Mouse (Mus musculus) embryonic facial prominence, embryonic 11.5 days (tissue): ENCODE data around the gene Cyp2b10. TPM values are rescaled to one million over a fixed set of nuclear protein-coding genes. Genes with fewer than 3 reads are reported as not detected.
"Not testable (repeated sequence)": the region's sequence is repeated elsewhere in the genome, so short reads cannot be mapped to it uniquely, and the experiment has no call there.

Source experiments
- ATAC-seq: fragments of 200-750 bp; cut with Nextera tagmentation; replicated peaks from 2 replicates; pipeline ENCODE4 v1.8.0; 2017; ENCODE audit warnings: low read depth; ENCODE audit not compliant: insufficient number of reproducible peaks, low FRiP score, low TSS enrichment
- DNase-seq: peaks from one replicate; pipeline ENCODE4 v3.0.0-alpha.2; 2015; ENCODE audit warnings: low spot score
- H3K27ac ChIP-seq: fragments of 300-500 bp; sonication (generic); replicated peaks from 2 replicates; pipeline ENCODE4 v1.5.1; 2014; ENCODE audit warnings: mild to moderate bottlenecking, low read depth, low read length, control low read depth
- H3K27me3 ChIP-seq: fragments of 300-500 bp; sonication (generic); 2 replicates; pipeline ENCODE4 v1.6.1; 2014; ENCODE audit warnings: mild to moderate bottlenecking, low read length, moderate library complexity, mixed read lengths; ENCODE audit not compliant: control insufficient read depth, insufficient read depth
- H3K36me3 ChIP-seq: fragments of 300-500 bp; sonication (generic); replicated peaks from 2 replicates; pipeline ENCODE4 v1.6.1; 2014; ENCODE audit warnings: low read depth, mild to moderate bottlenecking, low read length, moderate library complexity, mixed read lengths; ENCODE audit not compliant: control insufficient read depth, insufficient read depth
- H3K4me1 ChIP-seq: fragments of 300-500 bp; sonication (generic); 2 replicates; pipeline ENCODE4 v1.6.1; 2014; ENCODE audit warnings: low read length, mixed read lengths; ENCODE audit not compliant: control insufficient read depth, insufficient read depth
- H3K4me2 ChIP-seq: fragments of 300-500 bp; sonication (generic); 2 replicates; pipeline ENCODE4 v1.6.1; 2014; ENCODE audit warnings: low read depth, mild to moderate bottlenecking, control low read depth, low read length, moderate library complexity
- H3K4me3 ChIP-seq: fragments of 300-500 bp; sonication (generic); 2 replicates; pipeline ENCODE4 v1.5.1; 2014; ENCODE audit warnings: low read depth, low read length, control low read depth
- H3K9ac ChIP-seq: fragments of 300-500 bp; sonication (generic); replicated peaks from 2 replicates; pipeline ENCODE4 v1.6.1; 2014; ENCODE audit warnings: mild to moderate bottlenecking, control low read depth, low read length
- H3K9me3 ChIP-seq: fragments of 300-500 bp; sonication (generic); replicated peaks from 2 replicates; pipeline ENCODE4 v1.6.1; 2016; ENCODE audit warnings: mild to moderate bottlenecking, low read length, inconsistent platforms, mixed read lengths; ENCODE audit not compliant: control insufficient read depth
- WGBS: fragments of 180-500 bp; shearing (Covaris S2); extraction: QIAGEN DNeasy Blood & Tissue Kit; methylation state at CpG from one replicate; pipeline ENCODE4 v1.1.7; 2014; 5-methylcytosine and 5-hydroxymethylcytosine counted together
- polyA plus RNA-seq: library from polyadenylated mRNA; unstranded; fragments of >200 nt; fragmentation: Nextera tagmentation; extraction: Ambion mirVana; gene quantifications from 2 replicates; pipeline ENCODE4 v1.2.1, GENCODE M21; 2014

Gene Cyp2b10
- polyA plus RNA-seq, 1 experiment from 2014 or later = not detected

DNA sequence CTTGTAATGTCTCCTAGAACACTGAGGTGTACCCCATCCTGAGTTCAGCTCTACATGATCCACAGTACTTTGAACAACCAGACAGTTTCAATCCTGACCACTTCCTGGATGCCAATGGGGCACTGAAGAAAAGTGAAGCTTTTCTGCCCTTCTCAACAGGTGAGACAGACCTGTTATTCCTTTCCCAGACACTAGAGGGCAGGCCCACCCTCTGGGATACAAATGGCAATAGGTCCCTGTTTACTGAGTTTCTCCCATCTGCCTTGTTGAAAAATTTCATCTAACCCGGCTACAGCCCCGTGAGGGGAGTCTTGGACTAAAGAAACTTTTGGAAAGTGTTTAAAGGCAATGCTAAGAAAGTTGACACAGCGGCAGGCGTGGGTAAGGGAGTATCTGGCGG is 19.9 kb downstream of the Cyp2b10 start:
- not testable (repeated sequence) for H3K36me3 ChIP-seq, H3K4me2 ChIP-seq, H3K27me3 ChIP-seq, H3K9me3 ChIP-seq, H3K27ac ChIP-seq, H3K4me1 ChIP-seq, ATAC-seq, H3K9ac ChIP-seq, DNase-seq, H3K4me3 ChIP-seq
- 43% methylated on average over 5 of the region's 5 CpGs for WGBS

DNA sequence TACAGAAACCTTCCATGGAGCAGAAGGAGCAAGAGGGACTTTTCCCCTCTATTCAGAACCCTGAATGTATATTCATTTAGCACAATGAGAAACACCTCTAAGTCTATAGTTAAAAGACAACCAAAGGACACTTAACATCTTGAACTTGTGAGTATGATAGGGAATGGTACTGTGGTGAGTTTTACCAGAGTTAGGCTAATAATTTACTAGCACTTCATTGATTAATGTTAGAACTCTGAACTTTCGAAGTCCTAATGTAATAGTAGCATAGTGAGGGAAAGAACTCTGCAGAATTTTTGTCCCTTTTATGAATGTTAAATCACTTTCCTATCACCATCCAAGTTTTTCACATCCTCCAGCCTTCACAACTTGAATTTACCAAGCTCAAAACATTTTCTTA is 22.0 kb downstream of the Cyp2b10 start:
- Histone ChIP-seq H3K4me2 (no peak overlapping the region), H3K4me1 (no peaks in the 10 kb centered on the region), H3K36me3 (no peaks in the 10 kb centered on the region), H3K9me3 (no peaks in the 10 kb centered on the region), H3K27ac (no peak overlapping the region), H3K9ac (no peak overlapping the region), H3K27me3 (no peaks in the 10 kb centered on the region), H3K4me3 (no peak overlapping the region)
- ATAC-seq (no peak), DNase-seq (no peak)
- 83% methylated on average over 1 of the region's 1 CpGs for WGBS

GRCm38 (mm10) chr7:25945274-25945673 is 47.9 kb downstream of the Cyp2b10 start:
- DNase-seq (no peak), ATAC-seq (no peak)
- no peaks in the 10 kb centered on the region for H3K36me3 ChIP-seq
- no peak overlapping the region for H3K27ac ChIP-seq
- 0 out of 2 replicates have a peak, but pooled peaks cover 3% of the 10 kb centered on the region for H3K9me3 ChIP-seq
- H3K27me3 ChIP-seq = no peaks in the 10 kb centered on the region
- no peak overlapping the region for H3K4me3 ChIP-seq
- no peak overlapping the region for H3K4me2 ChIP-seq
- no peaks in the 10 kb centered on the region for H3K4me1 ChIP-seq
- H3K9ac ChIP-seq = no peak overlapping the region
- WGBS = 75% methylated on average over 1 of the region's 1 CpGs

Other genes with a start within 250 kb of the Cyp2b10 start
- gene Bckdha, start 238.6 kb upstream of the Cyp2b10 start, polyA plus RNA-seq = 45.1 and 55.4 TPM in 2 replicates
- 63.1 and 69.5 TPM in 2 replicates for gene Exosc5, start 238.5 kb upstream of the Cyp2b10 start, polyA plus RNA-seq
- gene Tmem91, start 222.5 kb upstream of the Cyp2b10 start, polyA plus RNA-seq = 0.70 and 1.0 TPM in 2 replicates
- gene B9d2, start 216.8 kb upstream of the Cyp2b10 start, polyA plus RNA-seq = 29.4 and 29.7 TPM in 2 replicates
- 1.1 and 1.5 TPM in 2 replicates for gene Tgfb1, start 210.6 kb upstream of the Cyp2b10 start, polyA plus RNA-seq
- gene Ccdc97, start 178.5 kb upstream of the Cyp2b10 start, polyA plus RNA-seq = 23.2 and 24.8 TPM in 2 replicates
- 73.3 and 76.8 TPM in 2 replicates for gene Hnrnpul1, start 142.9 kb upstream of the Cyp2b10 start, polyA plus RNA-seq
- gene Axl, start 108.9 kb upstream of the Cyp2b10 start, polyA plus RNA-seq = 30.3 and 36.4 TPM in 2 replicates
- gene Cyp2s1, start 80.7 kb upstream of the Cyp2b10 start, polyA plus RNA-seq = 2.5 and 3.4 TPM in 2 replicates
- not detected in 2 replicates for gene Cyp2b13, start 163.9 kb downstream of the Cyp2b10 start, polyA plus RNA-seq